Mouse (Mus musculus): ENCODE measurements around the gene Ephb1. TPM values are rescaled to one million over a fixed set of nuclear protein-coding genes. Genes with fewer than 3 reads are reported as not detected.
A peak's percentile ranks its signal among the peaks of the same experiment; 100 is the strongest.

Ephb1 gene
- polyA plus RNA-seq, 1 experiment from 2014 or later, result 23.0 TPM

- ATAC-seq, result no peak
These were observed 339.0 kb downstream of the Ephb1 start for GRCm38 (mm10) chr9:102015516-102015915.

GRCm38 (mm10) chr9:102007706-102008105 is 346.8 kb downstream of the Ephb1 start:
- H3K9me3 ChIP-seq (replicated peaks), result no peaks in the 10 kb centered on the region
- no peak for ATAC-seq
- H3K27ac ChIP-seq, result no peak overlapping the region
- no peak overlapping the region for H3K4me2 ChIP-seq
- no peak overlapping the region for H3K4me3 ChIP-seq
- no peaks in the 10 kb centered on the region for H3K36me3 ChIP-seq (ENCODE audit: poor library complexity, severe bottlenecking)
- no peaks in the 10 kb centered on the region for H3K27me3 ChIP-seq
- no peak overlapping the region for H3K9ac ChIP-seq
- WGBS, result 83% methylated on average over 10 of the region's 10 CpGs
- H3K4me1 ChIP-seq, result 0 out of 2 replicates have a peak, but pooled peaks cover 3% of the 10 kb centered on the region

More at GRCm38 (mm10) chr9:102015516-102015915, 339.0 kb downstream of the Ephb1 start:
- Histone ChIP-seq H3K9me3 (replicated peaks) (no peaks in the 10 kb centered on the region; the same call in 1 of the 2 replicates), H3K9ac (no peak overlapping the region), H3K27me3 (no peaks in the 10 kb centered on the region), H3K27ac (no peak overlapping the region), H3K36me3 (ENCODE audit: poor library complexity, severe bottlenecking) (0 out of 2 replicates have a peak, but pooled peaks cover 3% of the 10 kb centered on the region), H3K4me2 (no peak overlapping the region), H3K4me1 (no peaks in the 10 kb centered on the region), H3K4me3 (no peak overlapping the region)

- 74% methylated on average over 2 of the region's 2 CpGs for WGBS
- Histone ChIP-seq H3K27me3 (no peaks in the 10 kb centered on the region), H3K4me3 (no peak overlapping the region), H3K4me2 (no peak overlapping the region), H3K4me1 (0 out of 2 replicates have a peak, but pooled peaks cover 3% of the 10 kb centered on the region), H3K36me3 (ENCODE audit: poor library complexity, severe bottlenecking) (no peaks in the 10 kb centered on the region), H3K9ac (no peak overlapping the region), H3K9me3 (replicated peaks) (no peaks in the 10 kb centered on the region), H3K27ac (no peak overlapping the region)
- peak; percentile 38; the same call in 1 of the 2 replicates for ATAC-seq
These were observed 348.0 kb downstream of the Ephb1 start for GRCm38 (mm10) chr9:102006539-102006938.

- 0 out of 2 replicates have a peak, but pooled peaks cover 3% of the 10 kb centered on the region for H3K4me1 ChIP-seq
- WGBS, result 25% methylated on average over 5 of the region's 5 CpGs
- no peak overlapping the region for H3K27ac ChIP-seq
- ATAC-seq, result no peak
- H3K27me3 ChIP-seq, result no peaks in the 10 kb centered on the region
- peaks cover 6% of the 10 kb centered on the region; the same call in 1 of the 2 replicates for H3K36me3 ChIP-seq (ENCODE audit: poor library complexity, severe bottlenecking)
- no peaks in the 10 kb centered on the region for H3K9me3 ChIP-seq (replicated peaks)
- H3K4me2 ChIP-seq, result no peak overlapping the region
- H3K4me3 ChIP-seq, result no peak overlapping the region
- H3K9ac ChIP-seq, result no peak overlapping the region
These were observed 351.6 kb downstream of the Ephb1 start for GRCm38 (mm10) chr9:102002920-102003319.

- Histone ChIP-seq H3K4me1 (0 out of 2 replicates have a peak, but pooled peaks cover 3% of the 10 kb centered on the region), H3K9me3 (replicated peaks) (no peaks in the 10 kb centered on the region), H3K4me3 (no peak overlapping the region), H3K36me3 (ENCODE audit: poor library complexity, severe bottlenecking) (peaks cover 6% of the 10 kb centered on the region; the same call in 1 of the 2 replicates), H3K9ac (no peak overlapping the region), H3K27me3 (no peaks in the 10 kb centered on the region), H3K27ac (no peak overlapping the region), H3K4me2 (no peak overlapping the region)
- WGBS, result 95% methylated on average over 10 of the region's 10 CpGs
- ATAC-seq, result no peak
These were observed 352.3 kb downstream of the Ephb1 start for GRCm38 (mm10) chr9:102002186-102002585.

- Histone ChIP-seq H3K27me3 (no peaks in the 10 kb centered on the region), H3K4me3 (no peak overlapping the region), H3K9ac (no peak overlapping the region), H3K9me3 (replicated peaks) (no peaks in the 10 kb centered on the region), H3K4me1 (0 out of 2 replicates have a peak, but pooled peaks cover 3% of the 10 kb centered on the region), H3K27ac (no peak overlapping the region), H3K36me3 (ENCODE audit: poor library complexity, severe bottlenecking) (peaks cover 6% of the 10 kb centered on the region; the same call in 1 of the 2 replicates), H3K4me2 (no peak overlapping the region)
- ATAC-seq, result no peak
- 85% methylated on average over 11 of the region's 11 CpGs for WGBS
These were observed 352.8 kb downstream of the Ephb1 start for GRCm38 (mm10) chr9:102001633-102002165.

- Histone ChIP-seq H3K4me3 (no peak overlapping the region), H3K27me3 (no peaks in the 10 kb centered on the region), H3K9me3 (replicated peaks) (no peaks in the 10 kb centered on the region), H3K27ac (no peak overlapping the region), H3K9ac (no peak overlapping the region), H3K36me3 (ENCODE audit: poor library complexity, severe bottlenecking) (peaks cover 14% of the 10 kb centered on the region; the same call in 1 of the 2 replicates), H3K4me1 (0 out of 2 replicates have a peak, but pooled peaks cover 3% of the 10 kb centered on the region), H3K4me2 (no peak overlapping the region)
- WGBS, result 92% methylated on average over 4 of the region's 4 CpGs
- no peak for ATAC-seq
These were observed 354.8 kb downstream of the Ephb1 start for GRCm38 (mm10) chr9:101999690-102000089.

- no peaks in the 10 kb centered on the region for H3K4me1 ChIP-seq
- no peak overlapping the region for H3K9ac ChIP-seq
- H3K36me3 ChIP-seq (ENCODE audit: poor library complexity, severe bottlenecking), result peaks cover 21% of the 10 kb centered on the region; the same call in 1 of the 2 replicates
- H3K9me3 ChIP-seq (replicated peaks), result no peaks in the 10 kb centered on the region
- H3K4me3 ChIP-seq, result no peak overlapping the region
- no peak overlapping the region for H3K27ac ChIP-seq
- ATAC-seq, result no peak
- 82% methylated on average over 16 of the region's 16 CpGs for WGBS
- H3K4me2 ChIP-seq, result no peak overlapping the region
- H3K27me3 ChIP-seq, result no peaks in the 10 kb centered on the region
These were observed 357.6 kb downstream of the Ephb1 start for GRCm38 (mm10) chr9:101996771-101997500.

- WGBS, result 80% methylated on average over 7 of the region's 7 CpGs
- Histone ChIP-seq H3K9ac (no peak overlapping the region), H3K27ac (no peak overlapping the region), H3K27me3 (no peaks in the 10 kb centered on the region), H3K4me1 (no peaks in the 10 kb centered on the region), H3K4me3 (no peak overlapping the region), H3K4me2 (no peak overlapping the region), H3K9me3 (replicated peaks) (no peaks in the 10 kb centered on the region), H3K36me3 (ENCODE audit: poor library complexity, severe bottlenecking) (peaks cover 26% of the 10 kb centered on the region)
- ATAC-seq, result no peak
These were observed 358.3 kb downstream of the Ephb1 start for GRCm38 (mm10) chr9:101996183-101996582.

GRCm38 (mm10) chr9:101995423-101996156 is 358.9 kb downstream of the Ephb1 start:
- no peaks in the 10 kb centered on the region for H3K4me1 ChIP-seq
- ATAC-seq, result no peak
- WGBS, result 85% methylated on average over 10 of the region's 10 CpGs
- H3K9me3 ChIP-seq (replicated peaks), result no peaks in the 10 kb centered on the region
- H3K4me3 ChIP-seq, result no peak overlapping the region
- H3K27me3 ChIP-seq, result no peaks in the 10 kb centered on the region
- H3K4me2 ChIP-seq, result no peak overlapping the region
- H3K36me3 ChIP-seq (ENCODE audit: poor library complexity, severe bottlenecking), result peaks cover 21% of the 10 kb centered on the region
- H3K9ac ChIP-seq, result no peak overlapping the region
- H3K27ac ChIP-seq, result no peak overlapping the region

- Histone ChIP-seq H3K36me3 (ENCODE audit: poor library complexity, severe bottlenecking) (peaks cover 20% of the 10 kb centered on the region), H3K27me3 (no peaks in the 10 kb centered on the region), H3K4me2 (no peak overlapping the region), H3K4me1 (0 out of 2 replicates have a peak, but pooled peaks cover 4% of the 10 kb centered on the region), H3K9me3 (replicated peaks) (no peaks in the 10 kb centered on the region), H3K9ac (no peak overlapping the region), H3K4me3 (no peak overlapping the region), H3K27ac (no peak overlapping the region)
- WGBS, result 90% methylated on average over 2 of the region's 2 CpGs
- ATAC-seq, result no peak
These were observed 360.4 kb downstream of the Ephb1 start for GRCm38 (mm10) chr9:101994086-101994485.

GRCm38 (mm10) chr9:101990836-101991235 is 363.7 kb downstream of the Ephb1 start:
- Histone ChIP-seq H3K9me3 (replicated peaks) (no peaks in the 10 kb centered on the region), H3K9ac (no peak overlapping the region), H3K27ac (no peak overlapping the region), H3K4me3 (no peak overlapping the region), H3K27me3 (no peaks in the 10 kb centered on the region), H3K36me3 (ENCODE audit: poor library complexity, severe bottlenecking) (peaks cover 20% of the 10 kb centered on the region), H3K4me2 (no peak overlapping the region), H3K4me1 (0 out of 2 replicates have a peak, but pooled peaks cover 4% of the 10 kb centered on the region)
- ATAC-seq, result no peak
- WGBS, result 78% methylated on average over 12 of the region's 12 CpGs
